Mouse (Mus musculus) bone marrow, adult 2 months (tissue): ENCODE results near the gene Tfap2c.

Source experiments
- CTCF ChIP-seq: fragments of 200-500 bp; IDR thresholded peaks from 2 replicates; pipeline ENCODE4 v1.5.1; 2011; ENCODE audit warnings: low read length, control low read depth; ENCODE audit not compliant: control insufficient read depth, insufficient read depth
- POLR2A ChIP-seq: fragments of 200-500 bp; IDR thresholded peaks from 2 replicates; pipeline ENCODE4 v1.6.1; 2011; ENCODE audit warnings: low read depth, mild to moderate bottlenecking, control low read depth, low read length, borderline replicate concordance; ENCODE audit not compliant: control insufficient read depth

DNA sequence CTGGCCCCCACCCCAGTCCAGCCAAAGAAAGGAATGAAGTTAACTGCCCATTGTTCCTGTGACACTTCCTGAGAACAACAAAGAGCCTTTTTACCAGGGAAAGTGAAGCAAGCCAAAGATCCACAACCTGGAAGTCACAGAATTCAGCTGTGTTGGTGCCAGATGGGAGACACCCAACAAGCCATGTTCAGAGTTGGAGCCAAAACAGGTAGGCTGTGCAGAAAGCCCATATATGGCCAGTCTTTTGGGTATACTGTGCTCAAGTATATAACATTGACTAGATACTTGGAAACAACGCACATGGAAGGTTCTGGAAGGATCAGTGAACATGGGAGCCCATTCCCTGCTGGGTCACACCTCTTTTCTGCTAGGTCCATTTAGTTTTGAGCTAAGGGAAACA, 39.7 kb downstream of the Tfap2c start:
- TF ChIP-seq CTCF = no peak
- no peak for TF ChIP-seq POLR2A
